Mouse (Mus musculus) activated CD4-positive, CD25-positive, alpha-beta regulatory T cell, adult 4 months (primary cell): ENCODE measurements around the gene 6820408C15Rik. TPM values are rescaled to one million over a fixed set of nuclear protein-coding genes. Genes with fewer than 3 reads are reported as not detected.
A peak's percentile ranks its signal among the peaks of the same experiment; 100 is the strongest.

Source experiments
- ATAC-seq: one replicate; pipeline ENCODE4 v1.8.0; 2017
- polyA plus RNA-seq, 2 experiments: library from polyadenylated mRNA; unstranded; fragments of 100-300 nt; shearing (Covaris generic); gene quantifications; one replicate each; pipeline ENCODE4 v1.2.1; 2017

6820408C15Rik gene
- polyA plus RNA-seq, 2 experiments from 2014 or later = not detected

DNA sequence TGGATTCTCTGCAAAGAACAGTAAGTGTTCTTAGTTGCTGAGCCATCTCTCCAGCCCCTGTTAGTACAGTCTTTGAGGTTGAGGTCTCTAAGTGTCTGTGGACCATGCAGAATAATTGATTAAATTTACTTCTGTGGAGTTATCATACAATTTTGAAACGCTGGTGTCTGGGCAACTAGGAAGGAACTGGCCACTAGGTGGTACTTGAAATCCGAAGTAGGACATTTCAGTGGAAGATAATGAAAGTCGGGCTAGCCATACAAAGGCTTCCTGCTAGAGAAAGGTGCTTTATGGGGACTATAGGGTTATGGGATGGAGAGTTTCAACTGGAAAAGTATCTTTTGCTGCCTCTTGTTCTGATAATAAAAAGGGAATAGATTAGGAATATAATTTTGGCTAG is 57.0 kb downstream of the 6820408C15Rik start:
- ATAC-seq = no peak

GRCm38 (mm10) chr2:152476763-152477162 is 61.4 kb downstream of the 6820408C15Rik start, which contains the start of gene Defb20:
Gene Defb20 (plus strand): TSS chr2:152477063.
- ATAC-seq = no peak

- peak; percentile 28 for ATAC-seq
These were observed 65.5 kb downstream of the 6820408C15Rik start for GRCm38 (mm10) chr2:152480881-152481280.

DNA sequence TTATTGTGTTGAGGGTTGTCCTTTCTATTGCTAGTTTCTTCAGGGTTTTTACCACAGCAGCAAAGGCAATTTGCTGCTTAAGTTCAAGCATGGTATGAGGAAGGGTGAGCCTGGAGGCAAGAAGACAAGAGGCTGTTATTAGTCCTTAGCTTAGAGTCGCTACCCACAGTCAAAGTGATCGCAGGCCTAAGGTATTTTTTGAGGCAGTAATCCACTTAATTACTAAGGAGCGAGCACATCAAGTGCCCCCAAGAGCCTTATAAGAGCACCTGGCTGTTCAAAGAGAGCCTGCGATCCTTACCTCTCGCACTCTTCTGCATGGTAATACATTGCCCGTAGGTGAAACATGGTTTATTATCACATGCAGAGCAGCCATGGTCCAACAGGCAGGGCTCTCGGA is 66.3 kb downstream of the 6820408C15Rik start:
- ATAC-seq = no peak

- ATAC-seq = no peak
These were observed 71.6 kb downstream of the 6820408C15Rik start for GRCm38 (mm10) chr2:152487024-152487423.

DNA sequence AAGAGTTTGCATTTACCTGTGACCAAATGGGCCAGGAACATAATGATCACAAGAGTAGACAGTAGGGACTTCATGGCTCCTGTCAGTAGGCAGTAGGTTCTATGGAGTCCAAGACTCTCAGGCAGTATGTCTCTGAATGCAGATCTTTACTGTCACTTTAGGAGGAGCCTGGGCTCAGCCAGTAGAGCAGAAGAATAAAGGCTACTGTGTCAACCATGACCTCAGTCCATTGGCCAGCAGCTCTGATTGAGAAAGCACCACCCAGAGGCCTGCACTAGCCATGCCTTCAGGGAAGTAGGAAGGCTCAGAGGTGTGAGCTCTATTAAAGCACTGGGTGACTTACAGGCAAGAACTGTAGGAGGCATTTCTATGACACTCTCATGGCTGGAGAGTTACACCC is 74.7 kb downstream of the 6820408C15Rik start, which contains the start of gene Defb22:
Defb22 (minus strand) TSS at position 101 of the 400 bp plus-strand sequence.
- no peak for ATAC-seq

DNA sequence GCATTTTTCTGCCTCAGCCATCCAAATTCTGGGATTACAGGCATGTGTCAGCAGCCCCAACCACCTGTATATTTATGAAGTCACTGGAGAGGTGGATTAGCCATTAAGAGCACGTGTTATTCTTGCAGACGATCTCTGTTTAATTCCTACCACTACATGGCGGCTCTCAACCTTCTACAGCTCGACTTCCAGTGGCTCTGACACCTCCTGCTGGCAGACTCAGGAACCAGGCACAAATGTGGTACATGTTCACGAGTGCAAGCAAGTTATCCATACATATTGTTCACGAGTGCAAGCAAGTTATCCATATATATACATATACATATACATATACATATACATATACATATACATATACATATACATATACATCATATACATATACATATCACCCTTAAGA is 77.8 kb downstream of the 6820408C15Rik start:
- no peak for ATAC-seq

Other genes with a start within 250 kb of the 6820408C15Rik start
- gene Csnk2a1, start 188.7 kb upstream of the 6820408C15Rik start, polyA plus RNA-seq = 10 to 100 TPM; 68.0 to 91.6 TPM
- gene Tbc1d20, start 121.8 kb upstream of the 6820408C15Rik start, polyA plus RNA-seq = 10 to 100 TPM; 14.9 to 18.3 TPM
- gene Rbck1, start 82.9 kb upstream of the 6820408C15Rik start, polyA plus RNA-seq = 10 to 100 TPM; 65.1 to 86.1 TPM
- gene Trib3, start 71.6 kb upstream of the 6820408C15Rik start, polyA plus RNA-seq = 1 to 10 TPM; 3.4 to 5.1 TPM
- gene Nrsn2, start 38.9 kb upstream of the 6820408C15Rik start, polyA plus RNA-seq = not detected
- gene Sox12, start 17.5 kb upstream of the 6820408C15Rik start, polyA plus RNA-seq = under 1 TPM; 0.30 to 0.33 TPM
- gene Zcchc3, start 560 bp upstream of the 6820408C15Rik start, polyA plus RNA-seq = under 1 TPM; 0.70 to 0.74 TPM
- gene Defb23, start 49.0 kb downstream of the 6820408C15Rik start, polyA plus RNA-seq = not detected
- gene Defb20, start 61.5 kb downstream of the 6820408C15Rik start, polyA plus RNA-seq = not detected
- not detected for gene Defb22, start 74.6 kb downstream of the 6820408C15Rik start, polyA plus RNA-seq
- not detected for gene Defb26, start 96.1 kb downstream of the 6820408C15Rik start, polyA plus RNA-seq
- gene Defb28, start 102.7 kb downstream of the 6820408C15Rik start, polyA plus RNA-seq = not detected
- gene Defb29, start 124.5 kb downstream of the 6820408C15Rik start, polyA plus RNA-seq = not detected
- gene Gm17416, start 153.8 kb downstream of the 6820408C15Rik start, polyA plus RNA-seq = not detected
- gene Defb21, start 157.2 kb downstream of the 6820408C15Rik start, polyA plus RNA-seq = not detected
- gene Defb19, start 164.7 kb downstream of the 6820408C15Rik start, polyA plus RNA-seq = not detected
- not detected for gene Defb45, start 183.8 kb downstream of the 6820408C15Rik start, polyA plus RNA-seq
- not detected for gene Defb36, start 188.7 kb downstream of the 6820408C15Rik start, polyA plus RNA-seq
- gene Defb25, start 207.5 kb downstream of the 6820408C15Rik start, polyA plus RNA-seq = not detected
- gene Rem1, start 211.4 kb downstream of the 6820408C15Rik start, polyA plus RNA-seq = not detected